Mouse (Mus musculus) left cerebral cortex, adult 2 months (tissue): ENCODE results near the gene Ttc25. TPM values are rescaled to one million over a fixed set of nuclear protein-coding genes. Genes with fewer than 3 reads are reported as not detected.

Experiments
- DNase-seq, 2 experiments: peaks; one replicate each; pipeline ENCODE4 v3.0.0; 2021 to 2022; ENCODE audit warnings: low spot score in 2 of 2, mixed read lengths in 1 of 2; ENCODE audit errors: extremely low spot score in 1 of 2
- H3K27ac ChIP-seq: fragments of 200-600 bp; 2 replicates; pipeline ENCODE4 v1.8.1; 2022
- H3K4me3 ChIP-seq: fragments of 200-600 bp; 2 replicates; pipeline ENCODE4 v1.8.1; 2022
- CTCF ChIP-seq: fragments of 200-600 bp; IDR thresholded peaks from 2 replicates; pipeline ENCODE4 v1.8.1; 2022; ENCODE audit warnings: antibody characterized with exemption, mild to moderate bottlenecking, moderate library complexity
- intact Hi-C: fragments of 180-260 bp; cut with DNase I; formaldehyde crosslinking; loops from one replicate; pipeline ENCODE4 v1.15.1; 2025
- total RNA-seq, 2 experiments: library from RNA; stranded (reverse); gene quantifications; 2 replicates each; pipeline ENCODE4 v1.2.3; 2021

Ttc25 gene
- total RNA-seq, 2 experiments from 2014 or later = 1.0 to 1.4 TPM

GRCm38 (mm10) chr11:100595533-100595932 lies 50.1 kb downstream of the Ttc25 start:
- DNase-seq = no peak
- intact Hi-C loops = no loop called here
- H3K27ac ChIP-seq = no peak overlapping the region

GRCm38 (mm10) chr11:100598074-100598473 lies 52.7 kb downstream of the Ttc25 start:
- no peak overlapping the region for H3K4me3 ChIP-seq
- TF ChIP-seq CTCF = no peak
- DNase-seq = no peak
- intact Hi-C loops = no loop called here
- no peak overlapping the region for H3K27ac ChIP-seq

More at GRCm38 (mm10) chr11:100595533-100595932, 50.1 kb downstream of the Ttc25 start:
- H3K4me3 ChIP-seq = no peak overlapping the region
- TF ChIP-seq CTCF = no peak

DNA sequence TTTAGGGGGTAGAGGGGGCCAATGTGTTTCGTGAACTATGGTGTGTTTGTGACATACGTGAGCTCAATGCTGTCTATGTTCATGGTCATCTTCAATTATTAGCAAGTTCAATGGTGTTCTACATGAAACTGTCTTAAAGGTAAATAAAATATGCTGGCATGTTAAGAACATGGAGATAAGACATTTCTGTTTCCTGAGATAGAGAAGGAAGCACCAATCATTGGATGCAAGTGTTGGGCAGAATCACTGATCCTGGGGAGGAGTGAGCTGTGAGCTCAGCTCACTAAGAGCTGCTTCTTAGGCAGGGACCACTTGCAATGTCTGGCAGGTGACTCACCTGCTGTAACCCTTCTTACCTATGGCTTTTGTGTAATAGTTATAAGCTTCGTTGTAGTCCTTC lies 56.0 kb downstream of the Ttc25 start:
- no peak for TF ChIP-seq CTCF
- Histone ChIP-seq H3K4me3 (no peak overlapping the region), H3K27ac (no peak overlapping the region)
- DNase-seq = no peak
- intact Hi-C loops = no loop called here

- intact Hi-C loops = no loop called here
- H3K4me3 ChIP-seq = no peak overlapping the region
- H3K27ac ChIP-seq = no peak overlapping the region
- TF ChIP-seq CTCF = no peak
- no peak for DNase-seq
Observed at GRCm38 (mm10) chr11:100603155-100603554, 57.7 kb downstream of the Ttc25 start.

- no peak for DNase-seq
- intact Hi-C loops = no loop called here
- peak overlapping the region; percentile 30; the same call in 1 of the 2 replicates for H3K27ac ChIP-seq
- TF ChIP-seq CTCF = no peak
- no peak overlapping the region for H3K4me3 ChIP-seq
Observed at GRCm38 (mm10) chr11:100603813-100604212, 58.4 kb downstream of the Ttc25 start.

GRCm38 (mm10) chr11:100604321-100605005 lies 59.1 kb downstream of the Ttc25 start:
- no peak for TF ChIP-seq CTCF
- intact Hi-C loops = no loop called here
- no peak for DNase-seq
- H3K27ac ChIP-seq = peak overlapping the region; percentile 30
- no peak overlapping the region for H3K4me3 ChIP-seq

DNA sequence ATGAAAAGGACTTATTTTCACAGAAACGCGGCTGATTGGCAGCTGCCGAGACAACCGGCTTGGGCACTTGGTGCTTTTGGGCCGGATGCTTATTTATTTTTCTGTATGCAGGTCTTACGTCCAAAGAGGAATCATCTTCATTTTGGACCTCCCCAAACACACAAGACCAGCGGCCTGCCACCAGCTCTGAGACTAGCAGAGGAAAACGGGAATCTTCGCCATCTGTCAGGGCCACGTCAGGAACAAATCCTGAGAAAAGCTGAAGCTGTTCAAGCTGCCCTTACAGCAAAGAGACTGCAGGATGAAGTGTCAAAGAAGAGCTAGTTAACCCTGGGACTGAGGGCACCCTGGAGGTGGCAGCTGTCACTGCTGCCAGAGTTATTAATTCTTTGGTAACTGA lies 60.0 kb downstream of the Ttc25 start:
- DNase-seq = no peak
- H3K27ac ChIP-seq = peak overlapping the region; percentile 30; the same call in 1 of the 2 replicates
- H3K4me3 ChIP-seq = no peak overlapping the region
- TF ChIP-seq CTCF = no peak; the same call in 1 of the 2 replicates
- intact Hi-C loops = no loop called here

DNA sequence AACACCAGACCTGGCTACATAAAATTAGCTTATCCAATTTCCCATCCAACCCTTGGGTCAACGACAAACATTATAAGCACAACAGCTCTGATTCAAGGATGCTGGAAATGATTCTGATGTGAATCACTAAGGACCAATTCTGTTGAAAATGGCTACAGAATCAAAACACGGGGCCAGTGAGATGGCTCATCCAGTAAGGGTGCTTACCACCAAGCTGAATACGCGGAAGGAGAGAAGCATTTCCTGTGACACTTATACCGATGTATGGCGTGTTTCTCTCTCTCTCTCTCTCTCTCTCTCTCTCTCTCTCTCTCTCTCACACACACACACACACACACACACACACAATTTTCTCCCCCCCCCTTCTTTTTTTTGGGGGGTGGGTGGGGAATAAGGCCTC lies 61.7 kb downstream of the Ttc25 start:
- no peak for TF ChIP-seq CTCF
- no peak for DNase-seq
- Histone ChIP-seq H3K4me3 (no peak overlapping the region), H3K27ac (no peak overlapping the region)
- intact Hi-C loops = no loop called here

DNA sequence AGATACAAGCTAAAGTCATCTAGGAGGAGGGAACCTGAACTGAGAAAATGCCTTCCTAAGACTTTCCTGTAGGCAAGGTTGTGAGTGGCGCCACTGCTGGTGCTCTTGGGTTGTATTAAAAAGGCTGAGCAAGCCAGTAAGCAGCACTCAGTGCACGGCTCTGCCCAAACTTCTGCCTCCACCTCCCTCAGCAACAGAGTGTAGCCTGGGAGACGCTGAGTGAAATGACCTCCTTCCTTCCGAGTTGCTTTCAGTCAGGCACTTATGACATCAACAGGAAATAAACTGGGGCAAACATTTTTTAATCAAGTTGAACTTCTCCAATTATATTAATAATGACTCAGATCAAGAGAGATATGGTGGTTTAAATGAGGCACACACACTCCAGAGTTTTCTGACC lies 63.4 kb downstream of the Ttc25 start:
- DNase-seq = no peak
- Histone ChIP-seq H3K4me3 (no peak overlapping the region), H3K27ac (no peak overlapping the region; the same call in 1 of the 2 replicates)
- intact Hi-C loops = no loop called here
- no peak for TF ChIP-seq CTCF

DNA sequence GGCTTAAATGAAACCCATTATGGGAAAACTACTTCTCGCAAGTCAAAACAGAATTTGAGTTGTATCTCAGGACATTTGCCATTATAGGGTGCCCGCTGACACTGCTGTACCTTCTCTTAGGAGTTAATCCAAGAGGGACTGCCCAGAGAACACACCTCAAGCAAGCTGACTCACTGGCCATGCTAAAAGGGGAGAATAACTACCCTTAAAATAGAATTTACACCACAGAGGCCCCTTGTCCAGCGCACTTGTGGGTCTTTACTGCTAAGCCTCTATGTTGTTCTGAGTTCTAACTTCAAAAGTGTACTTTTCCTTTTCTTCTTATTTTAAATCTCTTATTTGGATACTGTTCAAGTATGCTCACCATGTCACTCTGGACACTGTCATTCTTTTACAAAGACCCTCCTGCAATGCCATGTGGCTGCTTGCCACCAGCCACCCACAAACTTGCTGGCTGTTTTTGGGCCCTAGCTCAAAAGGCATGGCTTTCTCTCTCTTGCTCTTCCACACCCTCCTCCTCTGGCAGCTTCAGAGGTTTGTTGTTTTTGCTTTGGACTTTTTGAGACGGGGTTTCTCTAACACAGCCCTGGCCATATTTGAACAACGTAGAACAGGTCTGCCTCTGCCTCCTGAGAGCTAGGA lies 64.1 kb downstream of the Ttc25 start:
- intact Hi-C loops = no loop called here
- Histone ChIP-seq H3K4me3 (no peak overlapping the region), H3K27ac (no peak overlapping the region; the same call in 1 of the 2 replicates)
- no peak for TF ChIP-seq CTCF
- DNase-seq = no peak

- intact Hi-C loops = loop anchor here (2.0 kb wide), 2 partner anchors 31 to 39 kb away; no protein-coding TSS in a partner anchor
- Histone ChIP-seq H3K4me3 (no peak overlapping the region), H3K27ac (no peak overlapping the region; the same call in 1 of the 2 replicates)
- DNase-seq = no peak
- no peak for TF ChIP-seq CTCF
Observed at GRCm38 (mm10) chr11:100609997-100610680, 64.7 kb downstream of the Ttc25 start.

- Histone ChIP-seq H3K27ac (no peak overlapping the region; the same call in 1 of the 2 replicates), H3K4me3 (no peak overlapping the region)
- no peak for DNase-seq
- intact Hi-C loops = loop anchor here (2.0 kb wide), 2 partner anchors 33 to 41 kb away; no protein-coding TSS in a partner anchor
- TF ChIP-seq CTCF = peak; percentile 35
Observed at GRCm38 (mm10) chr11:100611627-100612026, 66.2 kb downstream of the Ttc25 start.
